Mouse (Mus musculus) kidney, adult 11 months (tissue): ENCODE measurements around the gene Rbm15.
"Not testable (repeated sequence)": the region's sequence is repeated elsewhere in the genome, so short reads cannot be mapped to it uniquely, and the experiment has no call there.

Experiments
- DNase-seq: peaks from one replicate; pipeline ENCODE4 v3.0.0; 2022

The Rbm15 gene

DNA sequence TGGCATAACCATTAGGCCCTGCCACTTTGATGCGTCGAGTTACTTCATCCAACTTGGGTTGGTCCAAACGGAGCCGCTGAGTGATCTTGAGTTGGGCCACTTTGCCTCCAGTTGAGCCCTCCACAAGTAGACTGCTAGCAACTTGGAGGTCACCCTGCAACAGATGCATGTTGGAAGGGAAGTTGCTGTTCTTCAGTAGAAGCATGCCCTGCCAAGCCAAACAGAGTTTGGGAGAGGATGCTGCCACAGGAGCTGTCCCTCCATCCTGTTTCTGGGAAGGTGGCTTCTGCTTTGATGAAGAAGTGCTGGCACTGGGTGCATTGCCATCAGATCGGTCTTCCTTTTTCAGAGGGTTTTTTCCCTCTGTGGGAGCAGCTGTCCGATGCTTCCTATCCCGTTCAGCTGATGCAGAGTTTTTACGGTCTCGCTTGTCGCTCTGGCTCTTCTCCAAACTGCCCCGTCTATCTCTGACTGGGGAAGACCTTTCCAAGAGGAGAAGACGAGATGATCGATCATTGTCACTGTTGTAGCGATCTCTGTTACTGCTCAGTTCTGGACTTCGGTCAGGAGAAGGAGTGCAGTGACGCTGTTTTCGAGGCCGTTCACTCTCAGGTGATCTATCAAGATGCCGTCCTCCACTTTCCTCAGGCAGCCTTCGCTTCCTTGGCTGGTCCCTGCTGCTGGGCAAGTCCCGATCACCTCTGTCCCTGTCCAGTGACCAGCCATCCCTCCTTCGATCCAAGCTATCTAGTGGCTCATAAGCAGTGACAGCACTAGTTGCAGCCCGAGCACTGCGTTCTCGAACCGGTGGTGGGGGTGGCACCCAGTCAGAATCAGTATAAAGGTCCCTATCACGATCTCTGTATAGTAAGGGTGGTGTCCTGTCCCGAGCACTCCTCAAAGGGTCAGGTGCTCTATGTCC lies 2.7 kb downstream of the Rbm15 start:
- peak; percentile 17 for DNase-seq

DNA sequence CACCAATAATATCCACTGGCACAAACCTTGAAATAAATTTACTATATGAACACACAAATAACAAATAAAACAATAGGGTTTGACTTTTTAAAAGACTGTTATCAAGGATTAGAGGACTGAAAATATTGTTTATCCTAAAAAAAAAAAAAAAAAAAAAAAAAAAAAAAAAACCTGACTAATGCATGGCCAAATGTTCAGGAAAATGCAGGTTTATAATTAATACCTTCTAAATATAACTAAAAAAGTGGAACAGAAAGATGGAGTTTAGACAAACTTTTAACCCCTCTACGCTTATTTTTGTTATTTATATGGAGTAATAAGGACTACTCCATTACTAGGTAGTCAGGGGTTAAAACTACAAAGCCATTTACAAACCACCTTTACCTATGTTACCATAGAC lies 7.0 kb downstream of the Rbm15 start:
- no peak for DNase-seq

DNA sequence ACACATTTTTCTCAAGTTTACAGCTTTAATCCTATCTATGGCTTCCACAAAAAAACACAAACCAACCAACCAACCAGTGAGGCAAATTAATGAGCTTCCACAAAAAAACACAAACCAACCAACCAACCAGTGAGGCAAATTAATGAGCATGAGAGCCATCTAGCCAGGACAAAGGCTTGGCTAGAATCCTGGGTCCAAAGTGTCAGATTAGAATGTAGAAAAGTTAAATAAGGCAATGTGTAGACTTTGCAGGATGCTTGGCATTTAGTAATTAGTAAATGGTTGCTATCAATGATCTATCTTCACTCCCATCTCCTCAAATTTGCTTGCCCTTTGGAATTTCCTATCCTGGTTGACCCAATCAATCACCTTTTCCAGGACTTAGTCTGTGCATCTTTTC lies 11.7 kb downstream of the Rbm15 start:
- peak; percentile 26 for DNase-seq

DNA sequence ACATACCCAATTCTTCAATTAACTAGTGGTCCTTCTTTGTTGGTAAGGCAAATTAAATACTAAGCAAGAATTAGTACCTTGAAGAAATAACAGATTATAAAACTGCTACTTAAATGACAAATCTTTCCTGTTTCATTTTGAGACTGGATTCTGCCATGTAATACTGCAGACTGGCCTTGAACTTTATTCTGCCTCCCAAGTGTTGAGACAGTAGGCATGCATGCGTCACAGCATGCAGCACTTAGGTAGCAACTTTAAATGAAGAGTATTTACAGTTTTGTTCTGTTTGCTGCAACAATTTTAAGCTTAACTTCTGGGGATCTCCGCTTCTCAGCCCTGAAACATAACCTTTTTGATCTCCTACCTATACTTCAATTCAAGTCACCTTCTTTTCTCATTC lies 12.3 kb downstream of the Rbm15 start:
- no peak for DNase-seq

DNA sequence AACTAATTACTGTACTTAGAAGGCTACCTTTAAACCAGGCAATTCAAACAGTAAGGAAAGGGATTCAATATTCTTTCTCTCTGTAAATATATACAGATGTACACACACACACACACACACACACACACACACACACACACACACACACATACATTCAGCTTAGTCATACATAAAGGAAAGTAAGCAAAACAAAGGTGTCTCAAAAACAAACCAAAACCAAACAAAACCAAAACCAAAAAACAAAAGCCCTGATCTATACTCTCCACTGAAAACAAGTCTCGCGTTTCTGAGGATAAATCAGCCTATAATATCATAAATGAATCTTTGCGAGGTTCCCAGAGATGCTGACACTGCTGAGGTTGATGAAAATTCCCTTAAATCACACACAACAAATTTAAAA lies 16.1 kb downstream of the Rbm15 start:
- DNase-seq, result no peak

DNA sequence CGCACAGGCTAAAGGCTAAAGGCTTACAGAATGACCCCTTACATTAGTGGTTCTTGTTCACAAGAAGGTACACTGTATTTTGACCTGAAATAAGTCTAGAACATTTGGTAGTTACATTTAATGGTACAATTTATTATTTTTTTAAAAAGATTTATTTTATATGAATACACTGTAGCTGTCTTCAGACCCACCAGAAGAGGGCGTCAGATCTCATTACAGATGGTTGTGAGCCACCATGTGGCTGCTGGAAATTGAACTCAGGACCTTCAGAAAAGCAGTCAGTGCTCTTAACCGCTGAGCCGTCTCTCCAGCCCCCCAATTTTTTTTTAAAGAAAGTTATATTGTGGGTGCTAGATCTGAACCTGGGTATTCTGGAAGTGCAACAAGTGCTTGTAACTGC lies 36.6 kb downstream of the Rbm15 start:
- not testable (repeated sequence) for DNase-seq

DNA sequence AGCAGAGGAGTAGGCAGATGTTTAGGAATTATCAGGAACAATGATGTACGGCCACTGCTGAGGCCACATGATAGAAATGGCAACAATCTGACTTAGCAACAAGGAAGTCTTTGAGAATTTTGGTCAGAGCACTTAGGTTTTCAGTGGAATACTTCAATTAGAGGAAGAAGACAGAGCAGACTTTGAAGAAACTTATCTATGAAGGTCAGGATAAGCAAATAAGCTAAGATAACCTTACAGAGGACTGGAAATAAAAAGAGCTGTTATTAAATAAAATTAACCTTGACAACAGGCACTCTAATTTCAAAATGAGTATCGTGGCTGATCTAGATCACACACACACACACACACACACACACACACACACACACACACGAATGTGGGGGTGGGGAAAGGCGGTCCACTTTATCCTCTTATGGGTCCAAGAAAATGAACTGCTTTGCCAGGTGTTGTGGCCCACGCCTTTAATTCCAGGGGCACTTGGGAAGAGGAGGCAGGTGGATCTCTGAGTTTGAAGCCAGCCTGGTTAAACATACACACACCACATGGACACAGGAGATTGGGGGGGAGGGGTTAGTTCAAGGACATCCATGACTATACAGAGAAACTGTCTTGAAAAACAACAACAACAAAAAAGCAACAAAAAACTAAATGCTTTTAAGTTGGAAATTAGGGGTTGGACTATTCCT lies 37.7 kb downstream of the Rbm15 start:
- no peak for DNase-seq

DNA sequence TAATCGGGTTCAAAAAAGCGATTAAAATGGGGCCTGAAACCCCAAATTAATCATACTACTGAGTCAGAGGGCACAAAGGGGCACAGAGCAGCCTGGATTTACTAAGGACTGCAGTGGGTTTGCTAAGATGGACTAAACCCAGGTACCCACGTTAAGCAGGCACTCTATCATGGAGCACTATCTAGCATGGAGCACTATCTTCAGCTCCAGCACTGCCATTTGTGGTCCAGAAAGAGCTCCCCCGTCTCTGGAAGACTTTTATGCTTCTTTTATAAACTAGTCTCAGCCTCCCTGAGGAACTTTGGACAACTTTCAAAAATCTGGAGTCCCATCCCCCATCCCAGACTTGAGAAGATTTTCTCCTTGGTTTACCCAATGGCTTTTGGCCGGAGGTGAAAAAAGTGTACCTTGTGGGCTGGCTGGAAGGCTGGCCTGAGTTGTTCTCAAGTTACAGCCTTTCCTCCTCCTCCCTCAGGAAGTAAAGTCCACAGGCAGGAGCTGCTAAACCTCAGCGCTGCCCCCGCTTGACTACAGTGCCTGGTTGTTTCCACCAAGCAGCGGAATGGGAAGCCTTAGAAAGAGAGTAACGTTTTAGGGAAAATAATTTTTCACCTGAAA lies 42.6 kb downstream of the Rbm15 start, which contains the start of gene Slc16a4:
Slc16a4 (plus strand) TSS at position 467 of the 618 bp plus-strand sequence.
- peak; percentile 91 for DNase-seq

DNA sequence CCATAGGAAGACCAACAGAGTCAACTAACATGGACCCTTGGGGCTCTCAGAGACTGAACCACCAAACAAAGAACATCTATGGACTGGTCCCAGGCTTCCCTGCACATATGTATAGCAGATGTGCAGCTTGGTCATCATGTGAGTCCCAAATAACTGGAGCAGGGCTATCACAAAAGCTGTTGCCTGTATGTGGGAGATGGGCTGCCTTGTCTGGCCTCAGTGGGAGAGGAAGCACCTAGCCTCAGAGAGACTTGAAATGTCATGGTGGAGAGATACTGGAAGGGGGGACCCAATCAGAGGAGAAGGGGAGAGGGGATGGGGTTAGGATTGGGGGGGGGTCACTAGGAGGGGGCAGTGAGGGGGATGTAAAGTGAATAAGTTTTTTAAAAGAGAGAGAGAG lies 46.1 kb downstream of the Rbm15 start:
- no peak for DNase-seq

DNA sequence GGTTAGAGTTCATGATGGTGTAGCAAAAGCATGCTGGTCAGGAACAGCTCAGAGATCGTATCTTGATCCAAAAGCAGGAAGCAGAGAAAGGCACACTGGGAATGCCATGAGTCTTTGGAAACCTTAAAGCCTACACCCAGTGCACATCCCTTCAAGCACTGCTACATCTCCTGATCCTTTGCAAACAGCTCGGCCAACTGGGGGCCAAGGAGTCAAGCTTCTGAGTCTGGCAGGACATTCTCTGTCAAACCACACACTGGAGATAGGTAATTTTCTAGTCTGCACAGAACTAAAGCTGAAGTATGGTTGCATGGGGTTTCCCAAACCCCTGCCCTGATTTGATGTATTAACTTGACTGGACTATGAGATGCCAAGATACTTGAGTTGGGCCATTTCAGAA lies 47.4 kb downstream of the Rbm15 start:
- no peak for DNase-seq

DNA sequence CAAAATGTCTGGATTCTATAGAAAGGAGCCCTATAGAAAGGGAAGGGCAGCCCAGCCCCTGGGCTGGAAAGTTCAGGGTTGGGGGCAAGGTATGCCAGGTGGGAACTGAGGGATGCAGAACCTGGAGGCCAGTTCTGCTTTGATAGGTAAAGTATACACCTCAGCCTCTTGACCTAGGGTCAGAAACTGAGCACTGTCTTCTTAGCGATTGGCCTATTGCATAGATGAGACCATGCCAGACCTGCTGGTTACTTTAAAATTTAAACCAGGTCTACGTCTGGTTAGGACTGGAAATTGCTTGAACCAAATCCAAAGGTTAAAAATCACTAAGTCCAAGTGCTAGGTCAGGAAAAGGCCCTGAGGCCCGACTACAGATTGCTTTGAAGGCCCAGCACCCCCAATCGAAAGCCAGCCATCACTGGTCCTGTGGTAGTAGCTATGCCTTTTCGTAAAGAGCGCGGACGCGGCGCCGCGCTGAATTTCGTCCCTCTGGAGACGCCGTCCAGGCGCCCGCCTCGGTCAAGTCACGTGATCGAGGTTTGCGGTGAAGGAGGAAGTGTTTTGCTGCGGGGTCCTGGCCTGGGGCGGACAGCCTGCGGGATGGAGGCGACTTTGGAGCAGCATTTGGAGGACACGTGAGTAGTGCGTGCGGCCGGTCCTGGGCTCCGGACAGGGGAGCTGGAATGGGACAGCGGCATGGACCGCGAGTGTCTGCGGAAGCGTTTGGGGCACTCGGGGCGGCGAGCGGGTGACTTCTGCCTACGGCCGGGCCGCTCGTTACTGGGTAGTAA lies 54.8 kb downstream of the Rbm15 start, which contains the start of gene Lamtor5:
Lamtor5 (plus strand) TSS at position 380 of the 791 bp plus-strand sequence.
- peak; percentile 93 for DNase-seq

DNA sequence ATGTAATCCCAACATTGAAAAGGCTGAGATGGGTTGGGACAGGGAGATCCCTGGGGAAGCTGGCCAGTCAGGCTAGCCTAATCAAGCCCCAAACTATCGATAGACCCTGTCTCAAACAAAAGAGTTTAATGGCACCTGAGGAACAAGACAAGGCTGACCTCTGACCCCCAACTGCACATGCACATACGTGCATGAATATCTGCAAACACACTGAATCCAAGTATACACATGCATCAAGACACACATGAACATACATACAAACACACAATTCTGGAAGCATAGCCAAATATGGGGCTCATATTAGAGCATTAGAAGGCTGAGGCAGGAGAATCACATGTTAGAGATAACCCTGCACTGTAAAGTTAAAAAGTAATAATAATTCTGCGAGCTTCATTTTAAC lies 56.8 kb downstream of the Rbm15 start:
- DNase-seq, result no peak

DNA sequence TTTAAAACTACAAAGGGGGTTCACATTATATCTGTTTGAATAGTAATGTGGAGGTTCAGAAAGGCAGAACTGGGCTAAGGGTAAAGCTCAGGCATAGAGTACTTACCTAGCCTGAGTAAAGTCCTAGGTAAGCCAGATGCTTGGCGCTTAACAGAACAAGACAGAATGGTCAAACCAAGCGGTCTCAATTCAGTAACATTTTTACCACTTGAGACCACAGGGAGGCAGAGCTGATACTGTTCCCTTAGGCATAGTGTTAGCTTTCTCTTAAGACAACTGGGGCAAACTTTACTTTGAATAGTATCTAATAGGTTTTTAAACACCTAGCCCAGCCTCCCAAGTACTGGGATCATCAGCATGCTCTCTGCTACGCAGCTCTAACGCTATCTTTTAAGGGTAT lies 57.5 kb downstream of the Rbm15 start:
- DNase-seq, result no peak
